Mouse (Mus musculus): ENCODE measurements around the gene Ccdc28b. TPM values are rescaled to one million over a fixed set of nuclear protein-coding genes. Genes with fewer than 3 reads are reported as not detected.

Gene Ccdc28b
- polyA plus RNA-seq, 1 experiment from 2014 or later: 127 TPM

DNA sequence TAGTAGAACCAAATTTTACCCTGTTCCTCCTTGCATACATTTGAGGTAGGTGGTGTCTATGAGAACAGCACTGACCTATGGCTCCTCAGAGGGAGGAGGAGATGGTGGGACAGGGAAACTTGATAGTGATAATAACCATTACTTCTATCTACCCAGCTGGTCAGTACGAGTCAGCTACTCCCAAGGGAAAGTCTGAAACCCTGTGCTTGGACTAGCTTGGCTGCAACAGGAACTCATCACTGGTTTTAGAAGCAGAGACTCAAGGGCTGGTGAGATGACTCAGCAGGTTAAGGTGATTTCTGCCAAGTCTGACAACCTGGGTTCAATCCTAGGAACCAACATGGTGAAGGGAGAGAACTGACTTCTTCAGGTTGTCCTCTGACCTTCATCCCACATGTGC lies 24.9 kb upstream of the Ccdc28b start:
- Histone ChIP-seq H3K4me1 (ENCODE audit: control insufficient read depth, insufficient read depth, low read length) (no peaks in the 10 kb centered on the region), H3K9ac (replicated peaks; ENCODE audit: low read length) (no peak overlapping the region), H3K9me3 (ENCODE audit: control insufficient read depth, low read length) (no peaks in the 10 kb centered on the region), H3K36me3 (ENCODE audit: control insufficient read depth, insufficient read depth, low read length) (peaks cover 88% of the 10 kb centered on the region), H3K4me3 (replicated peaks; ENCODE audit: low read depth, low read length) (no peak overlapping the region), H3K27me3 (ENCODE audit: control insufficient read depth, insufficient read depth, low read length) (no peaks in the 10 kb centered on the region), H3K4me2 (ENCODE audit: low read length) (no peak overlapping the region), H3K27ac (replicated peaks; ENCODE audit: low read depth, low read length) (no peak overlapping the region)
- ATAC-seq (ENCODE audit: low FRiP score, low TSS enrichment) (no peak), DNase-seq (no peak)
- 96% methylated on average over 1 of the region's 1 CpGs for WGBS

- ATAC-seq (ENCODE audit: low FRiP score, low TSS enrichment): no peak
- H3K36me3 ChIP-seq (ENCODE audit: control insufficient read depth, insufficient read depth, low read length): peaks cover 59% of the 10 kb centered on the region
- 93% methylated on average over 6 of the region's 6 CpGs for WGBS
These were observed 21.5 kb upstream of the Ccdc28b start for GRCm38 (mm10) chr4:129645204-129645603.

DNA sequence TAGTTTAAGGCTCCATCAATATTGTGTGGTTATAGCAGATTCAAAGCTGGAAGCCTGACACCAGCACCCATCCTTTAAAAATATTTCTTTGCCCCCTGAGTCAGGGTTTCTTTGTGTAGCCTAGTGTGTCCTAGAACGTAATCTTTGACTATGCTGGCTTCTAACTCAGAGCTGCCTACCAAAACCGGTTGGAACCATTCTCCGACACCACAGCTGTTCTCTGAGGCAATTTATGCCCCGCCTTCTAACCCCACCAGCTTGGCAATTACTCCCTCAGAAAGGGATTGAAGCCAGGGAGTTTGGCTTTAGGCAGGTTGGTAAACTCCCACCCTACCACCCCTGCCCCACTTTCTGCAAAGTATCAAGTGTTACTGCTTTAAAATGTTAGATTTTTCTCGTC lies 18.0 kb upstream of the Ccdc28b start:
- H3K4me2 ChIP-seq (ENCODE audit: low read length): peak overlapping the region; percentile 90
- WGBS: 59% methylated on average over 5 of the region's 5 CpGs
- peaks cover 49% of the 10 kb centered on the region for H3K36me3 ChIP-seq (ENCODE audit: control insufficient read depth, insufficient read depth, low read length)
- no peaks in the 10 kb centered on the region for H3K9me3 ChIP-seq (ENCODE audit: control insufficient read depth, low read length)
- H3K27me3 ChIP-seq (ENCODE audit: control insufficient read depth, insufficient read depth, low read length): no peaks in the 10 kb centered on the region
- no peak overlapping the region for H3K4me3 ChIP-seq (replicated peaks; ENCODE audit: low read depth, low read length)
- peaks cover 18% of the 10 kb centered on the region for H3K4me1 ChIP-seq (ENCODE audit: control insufficient read depth, insufficient read depth, low read length)
- DNase-seq (no peak), ATAC-seq (ENCODE audit: low FRiP score, low TSS enrichment) (no peak)
- H3K9ac ChIP-seq (replicated peaks; ENCODE audit: low read length): no peak overlapping the region
- H3K27ac ChIP-seq (replicated peaks; ENCODE audit: low read depth, low read length): no peak overlapping the region

More at GRCm38 (mm10) chr4:129645204-129645603, 21.5 kb upstream of the Ccdc28b start:
- Histone ChIP-seq H3K4me3 (replicated peaks; ENCODE audit: low read depth, low read length) (no peak overlapping the region), H3K27ac (replicated peaks; ENCODE audit: low read depth, low read length) (no peak overlapping the region), H3K4me1 (ENCODE audit: control insufficient read depth, insufficient read depth, low read length) (0 out of 2 replicates have a peak, but pooled peaks cover 2% of the 10 kb centered on the region), H3K9ac (replicated peaks; ENCODE audit: low read length) (no peak overlapping the region), H3K27me3 (ENCODE audit: control insufficient read depth, insufficient read depth, low read length) (no peaks in the 10 kb centered on the region), H3K9me3 (ENCODE audit: control insufficient read depth, low read length) (no peaks in the 10 kb centered on the region), H3K4me2 (ENCODE audit: low read length) (no peak overlapping the region)
- DNase-seq: no peak

DNA sequence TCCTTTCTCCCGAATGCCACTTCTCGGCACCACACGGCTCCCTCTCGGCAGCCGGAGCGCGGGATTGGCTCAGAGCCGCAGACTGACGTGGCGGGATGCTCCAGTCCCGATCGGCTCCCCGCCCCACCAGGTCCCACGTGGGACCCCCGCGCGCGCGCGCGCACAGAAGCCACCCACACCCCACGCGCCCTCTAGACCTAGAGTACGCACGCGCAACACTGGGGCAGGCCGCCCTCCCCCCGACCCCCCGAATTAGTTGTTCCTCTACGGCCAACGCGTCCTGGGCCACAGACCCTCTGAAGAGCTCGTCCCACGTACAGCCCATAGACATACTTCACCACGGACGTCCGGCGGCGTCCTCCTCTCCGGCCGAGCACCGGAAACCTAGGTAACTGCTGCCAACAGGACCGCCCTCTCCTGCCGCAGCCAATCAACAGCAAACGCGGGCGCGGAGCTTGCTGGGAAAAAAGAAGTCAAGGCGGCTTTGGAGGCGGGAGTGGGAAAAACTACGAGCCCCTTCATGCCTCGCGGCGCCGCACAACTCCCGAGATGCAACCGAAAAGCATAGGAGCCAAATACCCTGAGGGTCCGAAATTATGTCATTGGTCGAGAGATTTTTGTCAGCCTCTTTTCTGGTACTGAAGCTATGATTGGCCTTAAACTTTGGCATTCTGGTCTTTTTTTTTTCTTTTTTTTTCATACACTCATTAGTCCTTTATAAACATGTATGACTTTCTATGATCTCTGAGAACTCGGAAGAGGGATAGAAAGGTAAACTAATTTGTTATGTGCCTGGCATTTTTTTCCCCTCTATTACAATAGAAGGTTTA lies 17.1 kb upstream of the Ccdc28b start, which contains the start of gene Txlna:
Gene Txlna, minus strand, starts transcription at position 428 of the 830 bp plus-strand sequence.
- Histone ChIP-seq H3K9ac (replicated peaks; ENCODE audit: low read length) (peak within 1 kb of the TSS; percentile 69), H3K9me3 (ENCODE audit: control insufficient read depth, low read length) (no peaks in the 10 kb centered on the region), H3K4me2 (ENCODE audit: low read length) (peak within 1 kb of the TSS; percentile 90), H3K4me1 (ENCODE audit: control insufficient read depth, insufficient read depth, low read length) (peaks cover 18% of the 10 kb centered on the region), H3K36me3 (ENCODE audit: control insufficient read depth, insufficient read depth, low read length) (peaks cover 49% of the 10 kb centered on the region), H3K27me3 (ENCODE audit: control insufficient read depth, insufficient read depth, low read length) (no peaks in the 10 kb centered on the region), H3K4me3 (replicated peaks; ENCODE audit: low read depth, low read length) (peak within 1 kb of the TSS; percentile 59), H3K27ac (replicated peaks; ENCODE audit: low read depth, low read length) (peak within 1 kb of the TSS; percentile 92)
- peak; percentile 99 for DNase-seq
- WGBS: under 1% methylated on average over 60 of the region's 60 CpGs
- peak; percentile 97 for ATAC-seq (ENCODE audit: low FRiP score, low TSS enrichment)

DNA sequence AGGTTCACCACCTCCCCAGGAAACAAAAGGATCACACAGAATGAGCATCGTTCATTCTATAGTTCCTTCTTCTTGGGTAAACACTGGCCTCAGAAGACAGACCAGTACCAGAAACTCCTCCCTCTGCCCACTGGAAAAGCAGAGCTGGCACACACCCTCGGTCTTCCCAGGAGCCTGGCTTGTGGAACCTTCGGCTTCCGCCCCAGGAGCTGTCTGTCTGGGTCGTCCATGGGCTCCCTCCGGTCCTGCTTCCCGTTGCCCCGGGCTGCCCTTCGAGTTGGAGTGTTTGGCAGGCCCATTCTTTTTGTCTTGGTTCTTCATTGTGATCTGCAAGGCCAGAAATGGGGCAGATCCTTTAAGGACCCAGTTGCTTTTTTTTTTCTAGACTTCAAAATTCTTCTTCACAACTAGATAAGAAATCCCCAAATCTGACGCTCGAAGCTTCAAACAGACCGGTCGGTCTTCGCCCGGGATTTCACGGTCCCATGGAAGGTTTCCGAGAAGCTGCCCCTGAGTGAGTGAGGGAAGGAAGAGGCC lies 16.4 kb upstream of the Ccdc28b start:
- peak overlapping the region; percentile 69 for H3K9ac ChIP-seq (replicated peaks; ENCODE audit: low read length)
- H3K36me3 ChIP-seq (ENCODE audit: control insufficient read depth, insufficient read depth, low read length): peaks cover 47% of the 10 kb centered on the region
- peaks cover 18% of the 10 kb centered on the region for H3K4me1 ChIP-seq (ENCODE audit: control insufficient read depth, insufficient read depth, low read length)
- WGBS: 5% methylated on average over 17 of the region's 17 CpGs
- H3K27ac ChIP-seq (replicated peaks; ENCODE audit: low read depth, low read length): peak overlapping the region; percentile 92
- peak overlapping the region; percentile 59 for H3K4me3 ChIP-seq (replicated peaks; ENCODE audit: low read depth, low read length)
- H3K4me2 ChIP-seq (ENCODE audit: low read length): peak overlapping the region; percentile 90
- no peaks in the 10 kb centered on the region for H3K27me3 ChIP-seq (ENCODE audit: control insufficient read depth, insufficient read depth, low read length)
- no peaks in the 10 kb centered on the region for H3K9me3 ChIP-seq (ENCODE audit: control insufficient read depth, low read length)
- DNase-seq: no peak
- ATAC-seq (ENCODE audit: low FRiP score, low TSS enrichment): no peak

DNA sequence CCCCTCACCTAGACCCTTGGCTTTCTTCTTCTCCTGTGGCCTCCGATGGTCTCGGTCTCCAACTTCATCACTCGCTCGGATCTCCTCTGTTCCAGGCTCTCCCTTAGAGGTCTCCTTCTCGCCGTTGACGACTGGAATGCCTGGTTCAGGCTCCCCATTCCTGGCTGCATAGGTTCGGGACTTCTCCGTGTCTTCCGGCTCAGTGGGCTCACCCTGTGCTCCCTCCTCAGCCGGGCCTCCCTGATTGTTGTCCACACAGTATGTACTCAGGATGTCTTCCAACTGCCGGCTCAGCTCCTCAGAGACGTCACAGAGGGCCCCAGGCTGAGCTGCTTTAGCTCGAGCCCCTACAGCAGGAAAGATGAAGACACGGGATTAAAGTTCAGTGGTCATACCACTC lies 15.5 kb upstream of the Ccdc28b start:
- H3K36me3 ChIP-seq (ENCODE audit: control insufficient read depth, insufficient read depth, low read length): peaks cover 48% of the 10 kb centered on the region
- ATAC-seq (ENCODE audit: low FRiP score, low TSS enrichment) (no peak), DNase-seq (no peak)
- peaks cover 18% of the 10 kb centered on the region for H3K4me1 ChIP-seq (ENCODE audit: control insufficient read depth, insufficient read depth, low read length)
- peak overlapping the region; percentile 59; the same call in 1 of the 2 replicates for H3K4me3 ChIP-seq (replicated peaks; ENCODE audit: low read depth, low read length)
- WGBS: 87% methylated on average over 15 of the region's 15 CpGs
- H3K27me3 ChIP-seq (ENCODE audit: control insufficient read depth, insufficient read depth, low read length): no peaks in the 10 kb centered on the region
- H3K9ac ChIP-seq (replicated peaks; ENCODE audit: low read length): 0 out of 2 replicates have a peak overlapping the region, but pooled peaks have one; percentile 1
- no peaks in the 10 kb centered on the region for H3K9me3 ChIP-seq (ENCODE audit: control insufficient read depth, low read length)
- no peak overlapping the region for H3K27ac ChIP-seq (replicated peaks; ENCODE audit: low read depth, low read length)
- peak overlapping the region; percentile 90 for H3K4me2 ChIP-seq (ENCODE audit: low read length)

DNA sequence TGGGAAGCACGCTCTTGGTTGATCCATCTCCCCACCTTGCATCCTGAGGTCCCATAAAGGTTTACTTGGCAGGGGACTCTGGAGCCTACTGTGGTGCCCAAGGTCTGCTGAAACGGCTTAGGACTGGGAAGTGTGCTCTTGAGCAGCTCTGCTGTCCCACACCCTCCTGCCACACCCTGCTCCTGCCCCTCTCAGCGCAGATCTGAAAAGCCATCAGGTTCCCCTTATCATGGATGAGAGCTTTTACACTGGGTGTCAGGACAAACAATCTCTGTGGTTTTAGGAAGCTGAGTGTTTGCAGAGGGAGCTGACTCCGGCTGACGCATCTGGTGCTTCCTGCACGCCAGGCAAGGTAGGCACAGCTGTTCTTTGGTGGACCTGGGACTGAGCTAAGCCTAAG lies 10.1 kb upstream of the Ccdc28b start:
- H3K9me3 ChIP-seq (ENCODE audit: control insufficient read depth, low read length): no peaks in the 10 kb centered on the region
- 95% methylated on average over 6 of the region's 6 CpGs for WGBS
- H3K9ac ChIP-seq (replicated peaks; ENCODE audit: low read length): no peak overlapping the region
- H3K27ac ChIP-seq (replicated peaks; ENCODE audit: low read depth, low read length): no peak overlapping the region
- no peaks in the 10 kb centered on the region for H3K27me3 ChIP-seq (ENCODE audit: control insufficient read depth, insufficient read depth, low read length)
- DNase-seq (no peak), ATAC-seq (ENCODE audit: low FRiP score, low TSS enrichment) (no peak)
- peaks cover 6% of the 10 kb centered on the region for H3K4me1 ChIP-seq (ENCODE audit: control insufficient read depth, insufficient read depth, low read length)
- H3K36me3 ChIP-seq (ENCODE audit: control insufficient read depth, insufficient read depth, low read length): peaks cover 95% of the 10 kb centered on the region
- no peak overlapping the region for H3K4me2 ChIP-seq (ENCODE audit: low read length)
- no peak overlapping the region for H3K4me3 ChIP-seq (replicated peaks; ENCODE audit: low read depth, low read length)

GRCm38 (mm10) chr4:129631867-129632266 lies 8.1 kb upstream of the Ccdc28b start:
- no peak overlapping the region for H3K4me2 ChIP-seq (ENCODE audit: low read length)
- no peaks in the 10 kb centered on the region for H3K9me3 ChIP-seq (ENCODE audit: control insufficient read depth, low read length)
- no peak overlapping the region for H3K27ac ChIP-seq (replicated peaks; ENCODE audit: low read depth, low read length)
- ATAC-seq (ENCODE audit: low FRiP score, low TSS enrichment) (no peak), DNase-seq (no peak)
- 95% methylated on average over 12 of the region's 12 CpGs for WGBS
- peaks cover 98% of the 10 kb centered on the region for H3K36me3 ChIP-seq (ENCODE audit: control insufficient read depth, insufficient read depth, low read length)
- no peaks in the 10 kb centered on the region for H3K4me1 ChIP-seq (ENCODE audit: control insufficient read depth, insufficient read depth, low read length)
- no peak overlapping the region for H3K9ac ChIP-seq (replicated peaks; ENCODE audit: low read length)
- no peaks in the 10 kb centered on the region for H3K27me3 ChIP-seq (ENCODE audit: control insufficient read depth, insufficient read depth, low read length)
- H3K4me3 ChIP-seq (replicated peaks; ENCODE audit: low read depth, low read length): no peak overlapping the region

Data from midbrain, embryonic 14.5 days (tissue).